Mouse (Mus musculus) heart, postnatal 0 days (tissue): Measurements from ENCODE around the gene Rpl12.

ENCODE experiments used
- CTCF ChIP-seq: IDR thresholded peaks from 2 replicates; pipeline ENCODE4 v1.5.1; 2016; ENCODE audit warnings: antibody characterized with exemption, control low read depth, low read depth
- EP300 ChIP-seq: IDR thresholded peaks from 2 replicates; pipeline ENCODE4 v1.6.1; 2016; ENCODE audit warnings: antibody characterized with exemption, low read depth

DNA sequence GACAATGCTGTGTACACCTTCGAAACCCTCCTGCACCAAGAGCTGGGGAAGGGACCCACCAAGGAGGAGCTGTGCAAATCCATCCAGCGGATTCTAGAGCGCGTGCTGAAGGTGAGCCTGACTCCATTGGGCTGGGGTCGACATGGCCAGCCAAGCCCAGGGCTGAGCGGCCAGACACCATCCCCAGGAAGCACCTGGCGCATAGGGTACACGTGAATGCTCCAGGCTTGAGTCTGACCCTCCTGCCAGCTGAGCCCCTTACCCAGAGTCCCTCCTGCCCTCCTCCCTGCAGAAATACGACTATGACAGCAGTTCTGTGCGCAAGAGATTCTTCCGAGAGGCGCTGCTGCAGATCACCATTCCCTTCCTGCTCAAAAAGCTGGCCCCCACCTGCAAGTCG is 38.8 kb upstream of the Rpl12 start:
- TF ChIP-seq CTCF (no peak), EP300 (no peak)
